Mouse (Mus musculus) heart, adult 8-10 months (tissue): ENCODE data around the gene Wwp2. TPM values are rescaled to one million over a fixed set of nuclear protein-coding genes. Genes with fewer than 3 reads are reported as not detected.
"Not testable (repeated sequence)": the region's sequence is repeated elsewhere in the genome, so short reads cannot be mapped to it uniquely, and the experiment has no call there.

Source experiments
- DNase-seq: peaks from one replicate; pipeline ENCODE4 v3.0.0; 2022; ENCODE audit warnings: low spot score
- total RNA-seq, 4 experiments: library from RNA; stranded (reverse); gene quantifications; 2 replicates each; pipeline ENCODE4 v1.2.4; 2022

Gene Wwp2
- total RNA-seq, 4 experiments from 2014 or later: 22.2 to 25.0 (median 24.2) TPM

GRCm38 (mm10) chr8:107475613-107476012, 39.4 kb downstream of the Wwp2 start:
- no peak for DNase-seq

DNA sequence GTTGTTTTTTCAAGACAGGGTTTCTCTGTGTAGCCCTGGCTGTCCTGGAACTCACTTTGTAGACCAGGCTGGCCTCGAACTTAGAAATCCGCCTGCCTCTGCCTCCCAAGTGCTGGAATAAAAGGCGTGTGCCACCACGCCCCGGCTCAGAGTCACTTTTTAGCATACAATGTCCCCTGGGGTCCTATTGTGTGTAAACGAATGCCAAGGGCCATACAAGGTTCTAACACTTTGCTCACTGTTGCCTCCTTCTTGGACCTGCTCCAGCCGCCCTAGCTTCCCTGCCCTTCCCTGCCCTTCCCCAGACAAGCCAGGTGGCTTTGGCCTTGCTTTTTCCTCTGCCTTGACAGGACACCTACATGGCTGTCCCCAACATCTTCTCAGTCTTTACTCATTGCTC, 40.6 kb downstream of the Wwp2 start:
- not testable (repeated sequence) for DNase-seq

DNA sequence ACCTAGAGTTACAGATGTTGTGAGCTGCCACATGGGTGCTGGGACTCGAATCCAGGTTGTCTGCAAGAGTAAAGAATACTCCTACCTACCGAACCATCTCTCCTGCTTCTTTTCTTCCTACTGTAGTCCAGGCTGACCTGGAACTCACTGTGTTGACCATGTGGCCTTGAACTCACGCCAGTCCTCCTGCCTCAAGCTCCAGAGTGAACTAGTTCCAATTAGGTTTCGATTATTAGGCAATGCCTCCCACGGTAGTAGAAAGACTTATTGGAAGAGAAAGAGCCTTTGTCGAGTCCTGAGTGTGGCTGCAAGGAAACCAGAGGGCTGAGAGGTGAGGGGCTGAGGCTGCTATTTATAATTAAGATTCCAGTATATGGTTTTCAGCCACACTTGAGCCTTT, 42.6 kb downstream of the Wwp2 start:
- no peak for DNase-seq

GRCm38 (mm10) chr8:107480436-107480835, 44.3 kb downstream of the Wwp2 start:
- DNase-seq: no peak

DNA sequence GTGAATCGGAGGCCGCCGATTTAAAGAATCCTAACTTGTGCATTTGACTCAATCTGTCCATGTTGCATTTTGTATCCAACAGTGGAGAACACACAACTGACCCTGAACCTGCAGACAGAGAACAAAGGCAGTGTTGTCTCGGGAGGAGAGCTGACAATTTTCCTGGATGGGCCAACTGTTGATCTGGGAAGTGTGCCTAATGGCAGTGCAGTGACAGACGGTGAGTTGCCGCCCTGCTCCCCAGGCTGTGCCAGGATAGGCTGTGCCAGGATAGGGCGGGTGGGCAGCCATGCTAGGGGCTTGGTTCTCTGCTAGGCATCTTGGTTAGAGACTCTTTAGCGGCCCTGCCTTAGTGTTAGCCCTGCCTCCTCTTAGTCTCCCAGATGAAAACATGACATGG, 47.1 kb downstream of the Wwp2 start:
- DNase-seq: no peak

GRCm38 (mm10) chr8:107484956-107485355, 48.8 kb downstream of the Wwp2 start:
- DNase-seq: no peak

DNA sequence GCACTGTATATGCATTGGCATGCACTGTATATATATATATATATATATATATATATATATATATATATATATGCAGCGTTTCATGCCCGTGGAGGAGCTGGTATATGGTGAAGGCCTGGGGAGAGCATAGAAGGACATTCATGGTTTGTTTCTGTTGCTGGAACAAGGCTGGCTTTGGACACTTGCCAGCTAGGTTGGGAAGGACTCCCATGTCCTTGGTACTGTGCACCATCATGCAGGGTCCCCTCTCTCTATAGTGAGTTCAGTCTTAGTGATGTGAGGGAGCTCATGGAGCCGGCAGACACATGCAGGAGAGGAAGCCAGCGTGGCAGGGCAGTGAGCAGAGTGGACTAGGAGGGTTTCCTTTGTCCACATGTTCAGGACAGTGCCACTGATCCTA, 52.4 kb downstream of the Wwp2 start:
- no peak for DNase-seq

- DNase-seq: no peak
Measured at GRCm38 (mm10) chr8:107489086-107489485, 52.9 kb downstream of the Wwp2 start.

GRCm38 (mm10) chr8:107489921-107490320, 53.8 kb downstream of the Wwp2 start:
- no peak for DNase-seq

DNA sequence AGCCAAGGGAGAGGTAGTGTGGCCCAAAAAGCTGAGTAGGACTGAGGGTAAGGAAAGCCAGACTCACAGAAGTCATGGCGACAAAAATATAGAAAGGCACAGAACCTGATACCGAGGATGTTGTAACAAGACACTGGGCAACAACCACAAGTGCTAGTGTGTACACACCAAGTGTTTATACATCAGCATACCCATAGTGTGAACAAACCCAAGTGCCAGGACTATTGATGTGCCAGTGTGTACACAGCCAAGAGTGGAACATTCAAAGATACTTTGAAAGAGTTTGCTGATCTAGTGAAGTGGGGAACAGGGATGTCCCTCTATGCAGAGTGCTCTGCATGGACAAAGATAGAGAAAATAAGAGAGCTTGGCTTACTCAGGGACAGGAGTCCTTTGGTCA, 54.5 kb downstream of the Wwp2 start:
- DNase-seq: no peak

DNA sequence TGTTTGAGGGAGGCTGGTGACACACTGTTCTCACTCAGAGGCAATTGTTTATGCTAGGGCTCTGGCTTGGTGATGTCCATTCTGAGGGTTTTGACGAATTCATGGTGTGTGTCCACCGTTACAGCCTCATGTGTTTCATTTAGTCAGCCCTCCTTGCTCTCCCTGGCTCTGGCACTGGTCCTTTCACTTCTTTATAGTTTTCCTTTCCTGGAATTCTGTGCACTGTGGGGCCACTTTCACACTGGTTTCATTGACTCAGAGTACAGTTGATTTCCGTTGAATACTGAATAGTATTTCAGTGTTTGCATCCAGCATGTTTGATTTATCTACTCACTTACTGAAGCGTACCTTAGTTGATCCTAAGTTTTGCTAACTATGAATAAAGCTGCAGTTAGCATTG, 55.0 kb downstream of the Wwp2 start:
- DNase-seq: no peak

- no peak for DNase-seq
Measured at GRCm38 (mm10) chr8:107491831-107492230, 55.7 kb downstream of the Wwp2 start.

- no peak for DNase-seq
Measured at GRCm38 (mm10) chr8:107492802-107493201, 56.6 kb downstream of the Wwp2 start.

DNA sequence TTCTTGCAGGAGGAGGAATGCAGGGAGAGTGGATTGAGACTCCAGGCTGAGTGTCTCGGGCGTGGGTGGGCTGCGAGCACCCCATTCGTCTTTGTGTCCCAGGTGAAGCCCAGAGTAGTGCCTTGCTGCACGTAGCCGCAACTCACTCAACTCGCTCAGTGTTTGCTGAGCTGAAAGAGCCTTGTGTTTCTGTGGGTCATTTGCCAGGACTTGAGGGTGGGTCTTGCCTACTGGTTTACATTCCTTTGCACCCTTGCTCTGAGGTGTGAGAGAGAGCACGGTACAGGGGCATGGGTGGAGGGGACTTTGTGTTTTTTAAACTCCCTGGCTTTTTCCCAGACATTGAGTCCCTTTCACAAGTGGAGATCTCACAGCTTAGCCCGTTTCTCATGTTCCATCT, 59.3 kb downstream of the Wwp2 start:
- DNase-seq: no peak

GRCm38 (mm10) chr8:107497708-107498107, 61.5 kb downstream of the Wwp2 start:
- no peak for DNase-seq

GRCm38 (mm10) chr8:107498390-107498789, 62.2 kb downstream of the Wwp2 start:
- no peak for DNase-seq

DNA sequence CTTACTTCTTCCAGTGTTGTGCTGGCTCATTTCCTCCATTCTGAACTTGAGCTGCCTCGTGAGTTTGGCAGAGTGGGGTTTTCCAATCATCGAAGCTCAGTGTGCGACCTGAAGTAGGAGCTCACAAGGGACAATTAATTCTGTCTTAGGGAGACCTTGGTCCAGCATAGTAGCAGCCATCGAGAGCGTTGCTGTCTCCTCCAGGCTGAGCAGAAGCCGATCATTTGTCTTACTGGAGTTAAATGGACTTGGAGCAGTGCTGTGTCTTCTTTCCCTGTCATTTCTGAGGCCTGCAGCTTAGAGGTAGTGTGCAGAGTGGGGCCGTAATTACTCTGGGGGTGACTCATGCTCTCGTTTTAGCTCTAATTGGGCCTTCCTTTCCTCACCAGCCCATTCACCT, 62.6 kb downstream of the Wwp2 start:
- no peak for DNase-seq

- no peak for DNase-seq
Measured at GRCm38 (mm10) chr8:107499519-107499918, 63.4 kb downstream of the Wwp2 start.

DNA sequence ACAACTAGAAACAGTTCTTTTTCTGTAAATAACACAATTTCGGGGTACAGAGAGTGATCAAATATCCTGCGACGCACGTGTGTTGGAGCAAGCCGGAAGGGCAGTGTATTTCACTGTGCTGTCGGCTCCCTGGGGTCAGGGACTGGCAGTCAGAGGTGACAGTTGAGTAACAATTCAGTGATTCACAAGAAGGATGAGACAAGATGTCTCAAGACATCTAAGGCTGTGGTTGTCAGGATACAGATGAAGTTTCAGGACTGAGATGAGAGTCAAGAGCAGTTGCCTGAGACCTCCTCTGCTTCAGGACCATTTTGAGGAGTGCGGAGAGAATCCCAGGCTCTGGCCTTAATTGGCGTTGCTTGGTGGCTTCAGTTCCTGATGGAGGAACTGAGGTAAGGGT, 66.2 kb downstream of the Wwp2 start:
- no peak for DNase-seq

- DNase-seq: no peak
Measured at GRCm38 (mm10) chr8:107502922-107503321, 66.8 kb downstream of the Wwp2 start.

DNA sequence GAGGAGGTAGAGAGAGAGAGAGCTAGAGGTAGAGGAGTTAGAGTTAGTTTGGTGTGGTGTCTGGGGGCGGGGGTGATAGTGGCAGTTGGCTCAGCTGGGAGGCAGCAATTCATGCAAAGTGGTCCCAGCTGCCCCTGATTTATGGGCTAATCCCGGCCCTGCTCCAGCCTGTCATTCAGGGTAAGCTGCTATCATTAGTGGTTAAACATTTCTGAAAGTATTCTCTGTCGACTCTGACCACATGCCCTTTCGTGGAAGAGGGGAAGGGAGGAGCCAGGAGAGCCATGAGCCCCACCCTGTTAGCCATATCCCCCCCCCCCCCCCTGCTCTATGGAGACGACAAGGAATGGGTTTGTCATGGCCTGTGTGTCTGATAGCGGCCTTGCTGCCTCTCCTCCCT, 67.2 kb downstream of the Wwp2 start:
- no peak for DNase-seq

DNA sequence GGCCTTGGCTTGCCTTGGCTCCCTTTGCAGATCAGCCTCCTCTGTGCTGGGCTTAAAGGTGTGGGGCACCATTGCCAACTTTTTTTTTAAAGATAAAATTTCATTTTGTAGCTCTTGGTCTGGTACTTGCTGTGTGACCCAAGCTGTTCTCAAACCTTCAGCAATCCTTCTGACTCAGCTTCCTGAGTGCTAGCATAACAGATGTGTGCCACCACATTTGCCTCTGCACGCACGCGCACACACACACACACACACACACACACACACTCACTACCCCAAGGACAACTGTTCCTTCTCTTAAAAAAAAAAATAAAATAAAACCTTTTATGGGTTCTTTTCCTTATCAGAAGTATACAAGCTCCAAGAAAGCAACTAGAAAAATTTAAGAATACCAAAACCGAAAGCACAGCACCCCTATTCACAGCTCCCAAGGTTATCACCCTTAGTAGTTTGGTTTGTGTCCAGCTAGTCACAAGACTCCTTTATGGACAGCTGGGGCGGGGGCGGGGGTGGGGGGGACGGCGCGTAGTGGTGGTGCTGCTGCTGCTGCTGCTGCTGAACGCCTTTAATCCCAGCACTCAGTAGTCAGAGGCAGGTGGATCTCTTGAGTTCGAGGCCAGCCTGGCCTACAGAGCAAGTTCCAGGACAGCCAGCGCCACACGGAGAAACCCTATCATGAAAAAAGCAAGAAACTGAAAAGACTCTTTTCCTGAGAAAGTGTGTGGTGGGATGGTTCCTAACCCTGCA, 68.2 kb downstream of the Wwp2 start:
- no peak for DNase-seq

DNA sequence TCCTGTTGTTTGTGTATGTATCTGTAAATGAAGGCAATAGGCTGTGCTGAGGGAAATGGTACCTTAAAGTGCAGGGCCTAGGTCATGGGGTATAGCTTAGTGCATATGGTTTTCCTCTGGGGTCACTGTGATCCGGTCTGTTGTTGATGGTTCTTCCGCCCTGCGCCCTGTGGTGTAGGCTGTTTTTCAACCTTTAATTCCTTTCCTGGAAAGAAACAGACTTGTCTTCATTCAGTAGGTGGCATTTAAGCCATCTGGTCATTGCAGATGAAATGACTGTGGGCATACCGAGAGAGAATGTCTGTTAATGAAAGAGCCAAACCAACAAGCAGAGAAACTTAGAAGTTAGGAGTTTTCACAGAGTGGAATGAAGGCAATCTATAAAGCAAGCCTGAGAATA, 69.1 kb downstream of the Wwp2 start:
- DNase-seq: no peak

GRCm38 (mm10) chr8:107507019-107507418, 70.9 kb downstream of the Wwp2 start:
- no peak for DNase-seq
